Mouse (Mus musculus) heart, adult 2 months (tissue): Measurements from ENCODE around the gene Zfp385a. TPM values are rescaled to one million over a fixed set of nuclear protein-coding genes. Genes with fewer than 3 reads are reported as not detected.

Experiments
- DNase-seq, 2 experiments: peaks; one replicate each; pipeline ENCODE4 v3.0.0; 2021
- H3K27ac ChIP-seq: fragments of 200-600 bp; 2 replicates; pipeline ENCODE4 v1.8.1; 2022
- H3K27me3 ChIP-seq: fragments of 200-500 bp; 2 replicates; pipeline ENCODE4 v1.6.1; 2012; ENCODE audit warnings: mild to moderate bottlenecking, low read length, inconsistent platforms, mixed read lengths; ENCODE audit not compliant: control insufficient read depth, insufficient read depth
- H3K36me3 ChIP-seq: fragments of 200-500 bp; 2 replicates; pipeline ENCODE4 v1.6.1; 2012; ENCODE audit warnings: low read length, inconsistent platforms; ENCODE audit not compliant: control insufficient read depth, insufficient read depth
- H3K4me1 ChIP-seq: fragments of 200-500 bp; 2 replicates; pipeline ENCODE4 v1.6.1; 2011; ENCODE audit warnings: low read length; ENCODE audit not compliant: control insufficient read depth, insufficient read depth
- H3K4me3 ChIP-seq: fragments of 200-600 bp; 2 replicates; pipeline ENCODE4 v1.8.1; 2022
- H3K79me2 ChIP-seq: fragments of 200-500 bp; replicated peaks from 2 replicates; pipeline ENCODE4 v1.6.1; 2012; ENCODE audit warnings: mild to moderate bottlenecking, inconsistent platforms, low read length, moderate library complexity, mixed read lengths; ENCODE audit not compliant: control insufficient read depth, insufficient read depth
- H3K9ac ChIP-seq: fragments of 200-500 bp; 2 replicates; pipeline ENCODE4 v1.6.1; 2012; ENCODE audit warnings: low read depth, mild to moderate bottlenecking, control low read depth, inconsistent platforms, low read length, mixed read lengths
- CTCF ChIP-seq: fragments of 200-600 bp; IDR thresholded peaks from 2 replicates; pipeline ENCODE4 v1.8.1; 2022; ENCODE audit warnings: antibody characterized with exemption, mild to moderate bottlenecking, moderate library complexity
- EP300 ChIP-seq: fragments of 200-500 bp; IDR thresholded peaks from 2 replicates; pipeline ENCODE4 v1.6.1; 2011; ENCODE audit warnings: low read depth, low read length, control low read depth; ENCODE audit not compliant: insufficient read depth
- POLR2A ChIP-seq: fragments of 200-500 bp; IDR thresholded peaks from 2 replicates; pipeline ENCODE4 v1.6.1; 2011; ENCODE audit warnings: mild to moderate bottlenecking, low read depth, low read length, control low read depth; ENCODE audit not compliant: insufficient read depth
- WGBS: fragments of 180-500 bp; shearing (Covaris S2); methylation state at CpG from one replicate; pipeline ENCODE4 v1.1.7; 2018; 5-methylcytosine and 5-hydroxymethylcytosine counted together
- intact Hi-C: fragments of 180-260 bp; cut with DNase I; formaldehyde crosslinking; loops from one replicate; pipeline ENCODE4 v1.15.1; 2025
- polyA plus RNA-seq: library from polyadenylated mRNA; depleted of rRNA; stranded (reverse); fragments of >200 nt; gene quantifications from 2 replicates; pipeline ENCODE4 v1.2.3, GENCODE M21; 2012
- total RNA-seq, 2 experiments: library from RNA; stranded (reverse); gene quantifications; 2 replicates each; pipeline ENCODE4 v1.2.3; 2021

Zfp385a gene
- total and polyA plus RNA-seq, 3 experiments = 10.1 to 12.0 (median 10.4) TPM

GRCm38 (mm10) chr15:103322396-103322795 is 17.5 kb downstream of the Zfp385a start:
- no peaks in the 10 kb centered on the region; the same call in 1 of the 2 replicates for H3K4me1 ChIP-seq
- intact Hi-C loops = no loop called here
- no peaks in the 10 kb centered on the region for H3K36me3 ChIP-seq
- peak overlapping the region; percentile 11; the same call in 1 of the 2 replicates for H3K9ac ChIP-seq
- peak overlapping the region; percentile 59; the same call in 1 of the 2 replicates for H3K4me3 ChIP-seq
- 61% methylated on average over 4 of the region's 4 CpGs for WGBS
- H3K27me3 ChIP-seq = no peaks in the 10 kb centered on the region
- H3K27ac ChIP-seq = peak overlapping the region; percentile 57
- no peaks in the 10 kb centered on the region for H3K79me2 ChIP-seq
- DNase-seq = no peak
- TF ChIP-seq EP300 (no peak), POLR2A (no peak), CTCF (no peak)

GRCm38 (mm10) chr15:103321076-103321475 is 18.8 kb downstream of the Zfp385a start:
- H3K4me1 ChIP-seq = peaks cover 4% of the 10 kb centered on the region; the same call in 1 of the 2 replicates
- intact Hi-C loops = no loop called here
- no peak for DNase-seq
- H3K79me2 ChIP-seq = no peaks in the 10 kb centered on the region
- TF ChIP-seq CTCF (peak; percentile 60), EP300 (no peak)
- no peak overlapping the region for H3K9ac ChIP-seq
- 81% methylated on average over 1 of the region's 1 CpGs for WGBS
- peak overlapping the region; percentile 12; the same call in 1 of the 2 replicates for H3K27ac ChIP-seq
- H3K27me3 ChIP-seq = no peaks in the 10 kb centered on the region
- no peak overlapping the region for H3K4me3 ChIP-seq
- no peaks in the 10 kb centered on the region for H3K36me3 ChIP-seq

GRCm38 (mm10) chr15:103318201-103318816 is 21.6 kb downstream of the Zfp385a start:
- intact Hi-C loops = no loop called here
- peaks cover 6% of the 10 kb centered on the region for H3K4me1 ChIP-seq
- TF ChIP-seq POLR2A (0 out of 2 replicates have a peak, but pooled peaks have one; percentile 12), EP300 (no peak), CTCF (no peak)

GRCm38 (mm10) chr15:103317731-103318130 is 22.2 kb downstream of the Zfp385a start:
- Histone ChIP-seq H3K36me3 (no peaks in the 10 kb centered on the region), H3K79me2 (no peaks in the 10 kb centered on the region), H3K4me3 (no peak overlapping the region), H3K9ac (no peak overlapping the region), H3K4me1 (peaks cover 6% of the 10 kb centered on the region), H3K27ac (peak overlapping the region; percentile 74), H3K27me3 (no peaks in the 10 kb centered on the region)
- TF ChIP-seq POLR2A = no peak
- 80% methylated on average over 8 of the region's 8 CpGs for WGBS
- DNase-seq = no peak
- intact Hi-C loops = no loop called here

More at GRCm38 (mm10) chr15:103318201-103318816, 21.6 kb downstream of the Zfp385a start:
- H3K79me2 ChIP-seq = no peaks in the 10 kb centered on the region
- no peaks in the 10 kb centered on the region for H3K27me3 ChIP-seq
- H3K4me3 ChIP-seq = no peak overlapping the region
- DNase-seq = peak; percentile 61 to 72
- H3K9ac ChIP-seq = no peak overlapping the region
- WGBS = 64% methylated on average over 3 of the region's 3 CpGs
- peak overlapping the region; percentile 74 for H3K27ac ChIP-seq
- no peaks in the 10 kb centered on the region for H3K36me3 ChIP-seq

GRCm38 (mm10) chr15:103317120-103317519 is 22.8 kb downstream of the Zfp385a start:
- Histone ChIP-seq H3K9ac (no peak overlapping the region), H3K36me3 (no peaks in the 10 kb centered on the region), H3K4me1 (peaks cover 6% of the 10 kb centered on the region), H3K27me3 (no peaks in the 10 kb centered on the region), H3K4me3 (no peak overlapping the region), H3K27ac (peak overlapping the region; percentile 74), H3K79me2 (no peaks in the 10 kb centered on the region)
- DNase-seq = peak in 1 of 2 experiments; percentile 50
- intact Hi-C loops = no loop called here
- TF ChIP-seq POLR2A (no peak; the same call in 1 of the 2 replicates), EP300 (no peak), CTCF (no peak)

- H3K4me3 ChIP-seq = no peak overlapping the region
- peak overlapping the region; percentile 59 for H3K27ac ChIP-seq
- H3K27me3 ChIP-seq = no peaks in the 10 kb centered on the region
- H3K9ac ChIP-seq = no peak overlapping the region
- peak; percentile 86 for DNase-seq
- peaks cover 6% of the 10 kb centered on the region for H3K4me1 ChIP-seq
- no peaks in the 10 kb centered on the region for H3K79me2 ChIP-seq
- H3K36me3 ChIP-seq = no peaks in the 10 kb centered on the region
- TF ChIP-seq CTCF (no peak), POLR2A (peak; percentile 56; the same call in 1 of the 2 replicates)
- WGBS = 50% methylated on average over 10 of the region's 10 CpGs
- intact Hi-C loops = no loop called here
Measured at GRCm38 (mm10) chr15:103315979-103316776, 23.7 kb downstream of the Zfp385a start.
